Comparison of ENCODE assay signal across 8 mouse cellular contexts in genomic region chr15:103240160-103241028, GRCm38 (mm10). TPM values are rescaled to one million over a fixed set of nuclear protein-coding genes. Genes with fewer than 3 reads are reported as not detected.
A peak's percentile ranks its signal among the peaks of the same experiment; 100 is the strongest.
DNase-seq lines count a peak whose midpoint lies in the region; ATAC-seq and TF ChIP-seq lines count a peak whose summit lies in the region.

TSS of gene Hnrnpa1 (plus strand) at chr15:103240432.

- H3K27me3 ChIP-seq in hindbrain, postnatal 0 days (ENCODE audit: insufficient read depth, low read length): no peaks in the 10 kb centered on the region

- H3K27ac ChIP-seq in gastrocnemius, adult 2 months: peak within 1 kb of the TSS; percentile 99
- H3K27ac ChIP-seq in hindbrain, postnatal 0 days: peak within 1 kb of the TSS; percentile 98
- H3K27ac ChIP-seq in left cerebral cortex, adult 2 months: peak within 1 kb of the TSS; percentile 89

- H3K4me2 ChIP-seq in hindbrain, postnatal 0 days (ENCODE audit: low read depth, low read length): peak within 1 kb of the TSS; percentile 71

- peak within 1 kb of the TSS; percentile 82 for H3K4me3 ChIP-seq in gastrocnemius, adult 2 months
- H3K4me3 ChIP-seq in hindbrain, postnatal 0 days (ENCODE audit: low read length): peak within 1 kb of the TSS; percentile 68
- peak within 1 kb of the TSS; percentile 72 for H3K4me3 ChIP-seq in left cerebral cortex, adult 2 months

- under 1% methylated on average over 47 of the region's 47 CpGs for WGBS in hindbrain, postnatal 0 days

- peak within 1 kb of the TSS; percentile 85 for H3K9ac ChIP-seq in hindbrain, postnatal 0 days (replicated peaks; ENCODE audit: low read length)

- intact Hi-C loops in gastrocnemius, adult 2 months (cut with DNase I): no loop called here
- intact Hi-C loops in left cerebral cortex, adult 2 months (cut with DNase I): loop anchor here (1.0 to 2.0 kb wide), 2 partner anchors 32 to 64 kb away; partner anchors contain the start of gene Copz1

- peak; percentile 99 for DNase-seq in ZHBTc4 (ENCODE audit: low read depth, low spot score)
- DNase-seq in gastrocnemius, adult 2 months: peak; percentile 94
- peak; percentile 99 for DNase-seq in hindbrain, postnatal 0 days (ENCODE audit: low spot score)
- peak; percentile 83 to 92 for DNase-seq in left cerebral cortex, adult 2 months (ENCODE audit: extremely low spot score in 1 of 2, low spot score in 2 of 2)
- DNase-seq in right cerebral cortex, adult 2 months (ENCODE audit: low spot score in 2 of 2): peak; percentile 93 to 95
- DNase-seq in urinary bladder, postnatal 25 days (ENCODE audit: low spot score): peak; percentile 71

- peaks cover 25% of the 10 kb centered on the region for H3K36me3 ChIP-seq in hindbrain, postnatal 0 days (ENCODE audit: insufficient read depth, low read length)

- H3K4me1 ChIP-seq in hindbrain, postnatal 0 days (ENCODE audit: insufficient read depth, low read length): no peaks in the 10 kb centered on the region

- no peak for TF ChIP-seq CTCF in gastrocnemius, adult 2 months (IDR thresholded peaks at IDR 0.05)
- no peak for TF ChIP-seq CTCF in hindbrain, postnatal 0 days (IDR thresholded peaks at IDR 0.05; ENCODE audit: low read depth)
- TF ChIP-seq CTCF in left cerebral cortex, adult 2 months (IDR thresholded peaks at IDR 0.05): no peak

- ATAC-seq in common myeloid progenitor, adult 5-6 weeks (replicated peaks; ENCODE audit: low read depth, poor library complexity, severe bottlenecking): peak; percentile 74
- ATAC-seq in hindbrain, postnatal 0 days: peak; percentile 93
- peak; percentile 80 for ATAC-seq in megakaryocyte, adult 5-6 weeks (ENCODE audit: poor library complexity, severe bottlenecking)

- no peaks in the 10 kb centered on the region for H3K9me3 ChIP-seq in hindbrain, postnatal 0 days (ENCODE audit: low read length)

RNA-seq across cellular contexts. Expression of gene Hnrnpa1, which starts in this region (rescaled TPM):
- total RNA-seq in common myeloid progenitor, adult 5-6 weeks (2017): 1,831 and 1,833 TPM in 2 replicates
- 10 to 100 TPM; 93.9 to 98.7 TPM for total RNA-seq in gastrocnemius, adult 2 months (2021)
- total RNA-seq in hindbrain, postnatal 0 days (2014; rRNA removed): 117 and 148 TPM in 2 replicates
- 596 and 630 TPM in 2 replicates for polyA plus RNA-seq in hindbrain, postnatal 0 days (2015; fragmentation: Nextera tagmentation; extraction: Ambion mirVana)
- total RNA-seq in left cerebral cortex, adult 2 months (2021): 100 to 1,000 TPM; 233 to 247 TPM
- 320 and 365 TPM in 2 replicates for total RNA-seq in megakaryocyte, adult 5-6 weeks (2015)
- total RNA-seq in megakaryocyte, adult 5-6 weeks (2017): 765 and 767 TPM in 2 replicates

Comparison
In these comparisons a context has a peak if more than half of its experiments do, and no peak if none do; other contexts are left out.
1. Peak in every context shown above with its lines: DNase-seq, ATAC-seq, H3K4me3 ChIP-seq and H3K27ac ChIP-seq.